Mouse (Mus musculus) induced T-regulatory cell, adult 2 months (primary cell): Measurements from ENCODE around the gene Cct8l1.

ENCODE experiments used
- DNase-seq: peaks from one replicate; pipeline ENCODE4 v3.0.0-alpha.2; 2012; ENCODE audit warnings: low read depth

The Cct8l1 gene

DNA sequence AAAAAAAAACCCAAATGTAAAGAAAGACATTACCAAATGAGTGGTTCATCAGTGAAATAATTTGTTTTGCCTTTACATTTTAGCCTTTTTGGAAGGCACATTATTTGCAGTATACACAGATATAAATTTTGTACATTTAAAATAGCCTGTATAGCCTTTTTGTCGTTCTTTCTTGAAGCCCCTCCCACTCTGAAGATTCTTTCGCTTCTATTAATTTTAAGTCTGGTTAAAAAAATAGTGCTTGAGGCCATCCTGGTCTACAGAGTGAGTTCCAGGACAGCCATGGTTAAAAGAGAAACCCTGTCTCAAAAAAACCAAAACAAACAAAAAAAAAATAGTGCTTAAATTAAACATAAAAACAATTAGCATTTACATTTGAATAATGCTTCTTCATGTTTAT lies 14.8 kb downstream of the Cct8l1 start:
- no peak for DNase-seq

DNA sequence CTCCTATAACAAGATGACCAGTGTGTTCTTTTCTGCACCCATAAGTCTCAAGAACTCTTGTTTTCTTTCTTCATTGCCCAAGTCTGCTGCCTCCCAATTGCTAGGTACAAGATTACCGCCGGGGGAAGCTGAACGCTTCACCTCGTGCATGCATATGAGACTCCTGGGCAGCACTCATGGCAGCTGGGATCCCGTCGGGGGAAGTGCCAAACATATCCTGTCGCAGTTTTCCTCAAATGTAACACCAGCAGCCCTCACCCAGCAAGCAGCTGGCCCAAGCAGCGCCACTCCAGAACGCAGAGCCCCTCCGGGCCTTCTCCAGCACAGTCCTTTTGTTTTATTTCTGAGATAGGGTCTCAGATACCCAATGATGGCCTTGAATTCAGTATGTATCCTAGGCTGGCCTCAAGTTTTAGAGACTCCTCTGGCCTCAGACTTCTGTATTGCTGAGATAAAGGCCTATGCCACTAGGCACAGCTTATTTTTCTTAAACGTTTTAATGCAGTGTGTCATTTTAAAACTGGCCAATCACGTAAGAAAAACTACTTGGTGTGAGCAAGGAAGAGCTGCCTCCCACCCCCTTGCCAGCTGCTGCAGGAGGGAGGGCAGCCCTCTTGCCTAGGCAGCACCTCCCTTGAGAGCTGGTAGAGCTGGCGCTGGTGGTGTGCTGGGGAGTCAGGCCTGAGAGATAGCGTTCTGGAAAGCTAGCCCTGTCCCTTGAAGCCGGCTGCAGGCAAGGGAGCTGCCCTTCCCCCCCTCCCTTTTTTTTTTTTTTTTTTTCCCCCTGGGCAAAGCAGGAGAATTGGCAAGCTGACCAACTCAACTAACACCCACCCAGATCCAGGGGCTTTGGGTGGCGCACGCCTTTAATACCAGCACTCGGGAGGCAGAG lies 16.6 kb downstream of the Cct8l1 start:
- no peak for DNase-seq

DNA sequence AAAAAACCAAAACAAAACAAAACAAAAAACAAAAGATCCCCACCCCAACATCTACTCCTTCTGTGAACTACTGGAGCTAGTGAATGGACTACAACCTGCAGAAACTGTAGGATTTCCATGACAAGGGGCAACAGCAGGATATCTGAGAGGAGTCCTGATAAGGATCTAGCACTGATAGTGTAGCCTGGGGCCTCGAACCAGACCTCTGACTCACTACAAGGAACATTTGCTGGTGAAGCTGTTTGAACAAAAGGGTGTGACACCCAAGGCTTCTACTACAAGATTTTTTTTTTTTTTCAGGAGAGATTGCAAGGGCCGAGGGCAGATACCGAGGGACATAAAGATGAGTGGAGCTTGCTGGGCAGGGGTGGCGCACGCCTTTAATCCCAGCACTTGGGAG lies 17.4 kb downstream of the Cct8l1 start:
- DNase-seq: no peak

DNA sequence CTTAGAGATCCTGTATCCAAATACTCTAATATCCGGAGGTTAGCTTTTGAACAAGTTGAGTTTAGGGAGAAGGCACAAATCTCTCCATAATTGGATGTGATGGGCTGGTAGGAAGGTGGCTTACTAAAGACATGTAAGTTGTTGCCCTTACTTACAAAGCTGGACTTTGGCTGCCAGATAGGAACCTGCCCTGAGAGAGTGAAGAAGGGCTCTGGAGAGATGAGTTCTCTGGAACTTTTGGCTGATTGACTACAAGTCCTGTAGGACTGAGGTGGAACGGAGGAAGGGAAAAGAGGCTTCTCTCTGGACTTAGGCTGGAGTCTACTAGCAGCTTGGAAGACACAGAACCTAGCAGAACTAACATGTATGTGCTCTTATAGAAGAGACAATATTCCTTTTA lies 19.7 kb downstream of the Cct8l1 start:
- no peak for DNase-seq

DNA sequence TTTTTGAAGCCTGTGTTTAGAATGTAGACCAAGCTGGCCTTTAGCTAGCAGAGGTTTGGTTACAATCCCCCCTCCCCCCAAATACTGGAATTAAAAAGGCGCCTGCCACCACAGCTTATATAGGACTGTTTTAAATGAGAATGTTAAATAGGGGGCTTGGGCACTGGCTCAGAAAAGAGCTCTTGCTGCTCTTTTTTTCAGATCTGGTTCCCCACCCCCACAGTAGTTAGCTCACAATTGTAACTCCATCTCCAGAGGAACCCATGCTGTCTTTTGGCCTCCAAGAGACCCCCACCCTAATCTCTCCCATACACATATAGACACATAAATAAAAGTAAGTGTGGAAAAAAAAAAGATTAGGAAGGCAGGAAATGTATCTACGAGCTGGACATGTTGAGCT lies 20.6 kb downstream of the Cct8l1 start:
- DNase-seq: no peak

DNA sequence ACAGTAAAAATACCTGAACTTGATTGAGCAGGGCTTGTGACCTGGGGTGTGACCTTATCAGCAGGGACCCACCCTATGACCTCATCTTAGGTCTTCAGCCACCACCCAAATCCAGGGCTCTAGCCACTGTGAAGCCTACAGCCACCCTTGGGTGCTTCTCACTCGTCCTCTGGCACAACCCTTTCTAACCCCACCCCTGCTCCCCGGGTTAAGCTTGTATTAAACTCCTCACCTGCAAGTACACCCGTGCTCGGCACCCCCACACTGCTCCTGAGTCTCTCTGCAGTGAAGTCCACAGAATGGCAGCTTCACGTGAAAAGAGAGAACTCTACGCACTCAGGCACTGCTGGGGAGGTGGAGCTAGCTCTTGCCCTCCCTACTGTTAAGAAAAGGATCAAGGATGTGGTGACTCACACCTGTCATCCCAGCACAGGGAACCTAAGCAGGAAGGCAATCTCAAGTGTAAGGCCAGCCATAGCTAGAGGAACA lies 21.1 kb downstream of the Cct8l1 start:
- DNase-seq: no peak

DNA sequence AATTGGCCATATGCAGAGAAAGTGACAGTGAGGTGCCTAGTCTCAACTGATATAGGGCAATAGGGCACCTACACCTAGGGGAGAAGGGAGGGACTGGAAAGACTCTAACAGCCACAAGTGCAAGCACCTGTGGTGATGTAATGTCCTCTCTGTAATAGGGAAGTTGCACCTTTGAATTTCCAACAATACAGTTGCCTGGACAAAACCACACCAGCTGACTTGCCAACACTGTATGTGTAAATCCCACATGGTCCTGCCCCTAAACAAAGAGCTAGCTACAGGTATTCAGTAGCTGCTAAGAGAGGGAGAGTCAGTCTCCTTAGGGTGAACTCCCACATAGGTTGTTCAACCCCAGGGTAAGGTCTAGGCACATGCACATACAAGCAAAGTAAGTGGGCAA lies 24.5 kb downstream of the Cct8l1 start:
- no peak for DNase-seq

DNA sequence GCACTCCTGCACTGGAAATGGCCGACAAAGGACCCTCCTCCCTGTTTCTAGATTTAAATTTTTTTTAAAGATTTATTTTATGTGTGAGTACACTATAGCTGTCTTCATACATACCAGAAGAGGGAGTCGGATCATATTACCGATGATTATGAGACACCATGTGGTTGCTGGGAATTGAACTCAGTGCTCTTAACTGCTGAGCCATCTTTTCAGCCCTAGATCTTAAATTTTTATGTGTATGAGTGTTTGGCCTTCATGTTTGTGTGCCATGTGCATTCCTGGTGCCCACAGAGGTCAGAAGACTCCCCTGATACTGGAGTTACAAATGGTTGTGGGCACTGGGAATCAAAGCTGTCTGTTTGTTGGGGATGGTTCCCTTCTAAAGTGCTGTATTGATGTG lies 25.1 kb downstream of the Cct8l1 start:
- no peak for DNase-seq

DNA sequence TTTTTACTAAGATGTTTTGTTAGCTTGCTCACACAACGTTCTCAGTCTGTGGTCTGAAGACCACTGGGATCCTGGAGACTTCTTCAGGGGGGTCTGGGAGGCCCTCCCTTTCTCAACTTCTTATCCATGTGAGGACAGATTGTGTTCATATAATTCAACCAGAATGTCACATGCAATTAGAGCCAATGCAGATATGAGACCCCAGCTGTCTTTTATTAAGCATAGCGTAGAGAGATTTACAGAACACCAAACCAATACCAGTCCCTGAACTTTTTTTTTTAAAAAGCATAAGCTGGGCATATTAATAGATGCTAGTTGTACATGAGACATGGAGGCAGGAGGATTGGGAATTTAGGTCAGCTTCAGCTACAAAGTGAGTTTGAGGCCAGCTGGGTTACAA lies 25.8 kb downstream of the Cct8l1 start:
- DNase-seq: no peak

DNA sequence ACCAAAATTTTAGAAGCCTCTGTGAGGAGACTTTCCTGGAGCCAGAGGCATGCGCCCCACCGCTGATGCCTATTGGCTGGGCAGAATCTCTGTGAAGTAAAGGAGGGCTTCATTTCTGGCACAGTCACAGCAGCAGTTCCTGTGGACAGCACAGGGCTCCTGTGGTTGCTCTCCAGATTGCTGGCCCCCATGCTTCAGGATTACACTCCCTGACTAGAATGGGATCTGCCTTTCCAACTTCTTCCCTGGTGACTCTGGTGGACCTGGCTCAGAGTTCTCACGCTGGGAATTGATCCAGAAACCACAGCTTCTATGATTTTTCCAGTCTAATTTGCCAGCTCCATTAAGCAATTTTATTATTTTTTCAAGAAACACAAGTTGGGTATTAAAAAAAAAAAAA lies 28.2 kb downstream of the Cct8l1 start:
- no peak for DNase-seq

DNA sequence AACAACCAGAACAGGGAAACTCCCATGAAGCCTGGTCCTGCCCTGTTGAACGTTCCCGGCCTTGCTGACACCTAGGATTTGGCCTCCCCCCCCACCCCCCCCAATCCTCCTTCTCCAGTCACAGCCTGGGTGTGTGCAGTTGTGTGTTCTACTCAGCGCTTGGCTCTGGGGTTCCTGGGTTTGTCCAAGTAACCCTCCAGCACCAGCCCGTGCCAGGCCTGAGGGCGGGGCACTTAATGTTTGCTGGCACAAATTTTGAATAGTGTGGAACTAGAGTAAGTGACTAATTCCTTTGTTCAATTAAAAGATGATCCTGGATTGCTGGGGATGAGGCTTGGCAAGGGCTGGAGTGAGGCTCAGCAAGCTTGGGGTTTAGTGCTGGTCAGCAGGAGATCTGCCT lies 28.7 kb downstream of the Cct8l1 start:
- no peak for DNase-seq

DNA sequence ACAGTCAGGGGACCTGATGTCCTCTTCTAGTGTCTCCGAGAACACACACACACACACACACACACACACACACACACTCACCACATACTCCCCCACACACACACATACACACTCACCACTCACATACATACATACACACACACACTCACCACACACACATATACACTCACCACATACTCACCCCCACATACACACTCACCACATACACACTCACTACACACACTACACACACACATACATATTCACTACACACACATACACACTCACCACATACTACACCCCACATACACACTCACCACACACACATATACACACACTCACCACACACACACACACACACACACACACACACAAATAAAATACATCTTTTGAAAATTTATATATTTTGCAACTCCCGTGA lies 31.0 kb downstream of the Cct8l1 start:
- no peak for DNase-seq

DNA sequence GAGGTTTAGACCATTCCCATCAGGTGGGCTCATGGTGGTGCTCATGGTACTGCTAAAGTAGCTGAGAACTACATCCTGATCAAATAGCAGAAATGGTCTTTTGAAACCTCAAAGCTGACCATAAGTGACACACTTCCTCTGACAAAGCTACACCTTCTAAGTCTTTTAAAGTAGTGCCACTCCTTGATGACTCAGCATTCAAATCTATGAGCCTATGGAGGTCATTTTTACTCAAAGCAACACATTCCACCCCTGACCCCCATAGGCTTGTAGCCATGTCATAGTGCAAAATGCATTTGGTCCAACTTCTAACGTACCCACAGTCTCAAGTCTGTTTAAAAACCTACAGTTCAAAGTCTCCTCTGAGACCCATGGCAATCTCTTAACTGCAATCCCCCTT lies 35.0 kb downstream of the Cct8l1 start:
- no peak for DNase-seq

DNA sequence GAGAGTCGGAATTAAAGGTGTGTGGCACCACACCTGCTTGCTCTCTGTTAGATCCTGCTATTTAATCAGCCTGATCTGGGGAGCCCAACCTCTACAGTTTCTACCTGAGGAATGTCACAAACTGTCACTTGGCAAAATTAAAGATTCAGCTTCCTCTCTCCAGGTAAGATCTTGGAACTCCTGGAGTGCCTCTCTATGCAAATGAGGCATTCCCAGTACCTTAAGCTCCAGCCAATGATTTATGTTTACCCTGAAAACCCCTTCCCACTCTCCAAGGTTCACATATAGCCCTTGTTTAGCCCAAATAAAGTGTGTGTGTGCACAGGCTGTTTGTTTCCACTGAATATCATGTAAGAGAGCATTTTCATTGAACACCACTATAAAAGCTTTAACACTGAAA lies 38.3 kb downstream of the Cct8l1 start:
- no peak for DNase-seq

DNA sequence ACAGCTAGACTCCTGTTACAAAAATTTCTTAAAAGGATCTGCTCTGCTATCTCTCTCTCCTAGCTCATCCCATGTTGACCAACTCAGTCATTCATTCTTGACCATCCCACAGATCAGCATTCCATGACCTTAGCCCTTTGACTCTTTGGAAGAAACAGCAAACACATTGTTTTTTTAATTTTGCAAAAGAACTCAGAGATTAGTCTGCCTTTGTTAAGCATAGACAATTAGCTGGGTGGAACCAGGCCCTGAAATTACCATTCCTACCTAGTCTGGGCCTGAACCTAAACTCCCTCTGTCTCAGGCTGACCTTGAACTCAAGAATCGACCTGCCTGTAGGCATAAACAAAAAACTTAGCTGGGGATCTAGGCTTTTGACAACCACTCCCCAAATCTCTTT lies 38.8 kb downstream of the Cct8l1 start:
- DNase-seq: no peak

DNA sequence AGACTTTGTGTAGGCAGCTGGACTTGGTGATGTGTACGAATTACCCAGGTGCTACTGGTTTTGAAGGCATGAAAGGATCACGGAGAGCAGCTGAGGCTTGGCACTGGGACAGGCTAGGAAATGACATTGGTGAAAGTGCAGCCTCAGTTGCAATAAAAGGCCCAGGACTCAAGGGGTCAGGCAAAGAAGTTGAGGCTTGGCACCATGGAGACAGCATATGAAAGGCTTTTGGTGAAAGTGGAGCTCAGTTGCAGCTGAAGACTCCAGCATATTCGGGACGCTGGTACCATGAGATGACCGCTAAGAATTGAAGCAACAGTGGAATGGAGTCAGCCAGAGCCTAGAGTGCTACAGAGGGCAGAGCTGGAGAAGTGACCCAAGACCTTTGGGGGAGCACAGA lies 39.8 kb downstream of the Cct8l1 start:
- no peak for DNase-seq

DNA sequence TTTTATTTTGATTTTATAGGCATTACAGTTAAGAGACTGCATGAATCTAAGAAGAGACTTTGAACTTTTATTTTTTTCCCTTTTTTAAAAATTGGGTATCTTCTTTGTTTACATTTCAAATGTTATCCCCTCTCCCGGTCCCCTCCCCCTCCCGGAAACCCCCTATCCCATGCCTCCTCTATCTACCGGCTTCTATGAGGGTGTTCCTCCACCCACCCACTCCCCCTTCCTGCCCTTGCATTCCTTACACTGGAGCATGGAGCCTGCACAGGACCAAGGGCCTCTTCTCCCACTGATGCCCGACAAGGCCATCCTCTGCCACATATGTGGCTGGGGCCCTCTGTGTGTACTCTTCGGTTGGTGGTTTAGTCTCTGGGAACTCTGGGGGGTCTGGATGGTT lies 40.5 kb downstream of the Cct8l1 start:
- DNase-seq: no peak
